Mouse (Mus musculus): ENCODE data around the gene Serpinf2.

DNA sequence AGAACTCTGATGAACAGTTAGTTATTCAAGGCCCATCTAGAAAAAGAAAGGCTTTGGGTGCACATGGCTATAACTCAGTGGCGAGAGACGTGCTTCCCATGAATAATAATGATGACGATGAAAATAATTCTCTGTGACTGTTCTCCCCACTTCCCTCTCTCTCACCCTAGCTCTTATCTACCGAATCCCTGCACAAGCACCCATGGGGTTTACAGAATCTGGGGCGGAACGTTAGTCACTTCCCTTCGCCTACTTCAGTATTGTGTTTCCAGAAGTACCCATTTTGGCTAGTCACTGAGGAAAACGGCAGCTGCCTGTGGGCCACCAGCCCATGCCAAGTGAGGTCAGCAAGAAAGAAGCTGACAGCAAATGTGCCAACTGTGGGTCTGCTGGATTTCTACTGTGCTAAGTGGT is 19.2 kb upstream of the Serpinf2 start:
- TF ChIP-seq CTCF (IDR thresholded peaks at IDR 0.05; ENCODE audit: low read depth, low read length): no peak
- TF ChIP-seq GATA1 (IDR thresholded peaks at IDR 0.05; ENCODE audit: borderline replicate concordance, low read length): no peak
- TF ChIP-seq POLR2AphosphoS5 (IDR thresholded peaks at IDR 0.05; ENCODE audit: insufficient replicate concordance, low read depth, low read length): no peak
- TF ChIP-seq TAL1 (conservative IDR thresholded peaks at IDR 0.05; ENCODE audit: low read depth, low read length): no peak
- no peak for TF ChIP-seq GATA2 (IDR thresholded peaks at IDR 0.05; ENCODE audit: borderline replicate concordance, low read depth, low read length)
